Mouse (Mus musculus) CH12.LX (cell line): ENCODE data around the gene Mier3. TPM values are rescaled to one million over a fixed set of nuclear protein-coding genes. Genes with fewer than 3 reads are reported as not detected.

Experiments
- DNase-seq: peaks from one replicate; pipeline ENCODE4 v3.0.0-alpha.2; 2013; ENCODE audit errors: extremely low read depth
- H3K27ac ChIP-seq: 2 replicates; pipeline ENCODE4 v1.5.1; 2012; ENCODE audit warnings: low read depth, mild to moderate bottlenecking, control low read depth, moderate library complexity; ENCODE audit not compliant: insufficient read depth
- H3K27me3 ChIP-seq: replicated peaks from 2 replicates; pipeline ENCODE3; 2012; ENCODE audit warnings: inconsistent platforms
- H3K36me3 ChIP-seq, 2 experiments: replicated peaks in 1 of 2; 2 replicates each; pipeline versions ENCODE3 to v1.6.1; 2012; ENCODE audit warnings: inconsistent platforms in 1 of 2, low read length in 1 of 2, mild to moderate bottlenecking in 1 of 2, mixed read lengths in 1 of 2, moderate library complexity in 1 of 2; ENCODE audit not compliant: control insufficient read depth in 1 of 2, insufficient read depth in 1 of 2
- H3K4me1 ChIP-seq, 2 experiments: 2 replicates each; pipeline ENCODE4 v1.6.1; 2012; ENCODE audit warnings: inconsistent platforms in 1 of 2, moderate library complexity in 1 of 2; ENCODE audit not compliant: insufficient read depth in 2 of 2, control insufficient read depth in 1 of 2
- H3K4me2 ChIP-seq: 2 replicates; pipeline ENCODE4 v1.6.1; 2012; ENCODE audit warnings: low read depth, mild to moderate bottlenecking, control low read depth; ENCODE audit not compliant: poor library complexity, insufficient read depth, severe bottlenecking
- H3K4me3 ChIP-seq, 3 experiments: fragments of 150-350 bp in 1 of 3; sonication (generic) in 1 of 3; replicated peaks in 1 of 3; 2 replicates each; pipeline versions ENCODE3 to v1.5.1; 2011 to 2012; ENCODE audit warnings: low read depth in 2 of 3, low read length in 2 of 3, mild to moderate bottlenecking in 2 of 3, moderate library complexity in 2 of 3, control low read depth in 1 of 3, improper control_type of control experiment in 1 of 3, inconsistent platforms in 1 of 3, mixed read lengths in 1 of 3; ENCODE audit not compliant: poor library complexity in 1 of 3
- H3K79me2 ChIP-seq: replicated peaks from 2 replicates; pipeline ENCODE4 v1.6.1; 2012; ENCODE audit warnings: mild to moderate bottlenecking, moderate library complexity; ENCODE audit not compliant: control insufficient read depth, poor library complexity, insufficient read depth, severe bottlenecking; ENCODE audit errors: extremely low read depth
- H3K9ac ChIP-seq: 2 replicates; pipeline ENCODE4 v1.6.1; 2012; ENCODE audit warnings: low read depth, mild to moderate bottlenecking, control low read depth, moderate library complexity; ENCODE audit not compliant: insufficient read depth
- H3K9me3 ChIP-seq: replicated peaks from 2 replicates; pipeline ENCODE3; 2012; ENCODE audit warnings: low read length, inconsistent platforms, mixed read lengths
- BHLHE40 ChIP-seq: IDR thresholded peaks from 2 replicates; pipeline ENCODE4 v1.6.1; 2011; ENCODE audit warnings: mild to moderate bottlenecking, low read depth, low read length, improper control_type of control experiment
- ETS1 ChIP-seq: conservative IDR thresholded peaks from 2 replicates; pipeline ENCODE4 v1.6.1; 2012; ENCODE audit warnings: low read depth, mild to moderate bottlenecking, inconsistent platforms, low read length, improper control_type of control experiment, moderate library complexity
- GABPA ChIP-seq: IDR thresholded peaks from 2 replicates; pipeline ENCODE4 v1.6.1; 2012; ENCODE audit warnings: low read depth, low read length, improper control_type of control experiment, inconsistent platforms; ENCODE audit not compliant: insufficient replicate concordance
- HCFC1 ChIP-seq: IDR thresholded peaks from 2 replicates; pipeline ENCODE4 v1.6.1; 2012; ENCODE audit warnings: low read depth, mild to moderate bottlenecking, inconsistent platforms, low read length, improper control_type of control experiment
- IRF4 ChIP-seq: IDR thresholded peaks from 2 replicates; pipeline ENCODE4 v1.6.1; 2014; ENCODE audit warnings: low read depth, mild to moderate bottlenecking, inconsistent platforms, low read length, improper control_type of control experiment
- JUN ChIP-seq: IDR thresholded peaks from 2 replicates; pipeline ENCODE4 v1.6.1; 2011; ENCODE audit warnings: low read depth, mild to moderate bottlenecking, low read length, improper control_type of control experiment, moderate library complexity; ENCODE audit not compliant: insufficient read depth
- MAZ ChIP-seq: IDR thresholded peaks from 2 replicates; pipeline ENCODE4 v1.6.1; 2012; ENCODE audit warnings: low read depth, mild to moderate bottlenecking, inconsistent platforms, low read length, improper control_type of control experiment, moderate library complexity
- MEF2A ChIP-seq: IDR thresholded peaks from 2 replicates; pipeline ENCODE4 v1.6.1; 2014; ENCODE audit warnings: low read depth, mild to moderate bottlenecking, inconsistent platforms, low read length, improper control_type of control experiment, borderline replicate concordance
- MXI1 ChIP-seq: IDR thresholded peaks from 2 replicates; pipeline ENCODE4 v1.6.1; 2011; ENCODE audit warnings: mild to moderate bottlenecking, low read depth, low read length, improper control_type of control experiment
- MYC ChIP-seq: IDR thresholded peaks from 2 replicates; pipeline ENCODE4 v1.6.1; 2011; ENCODE audit warnings: low read depth, mild to moderate bottlenecking, improper control_type of control experiment, low read length
- NELFE ChIP-seq: IDR thresholded peaks from 2 replicates; pipeline ENCODE4 v1.6.1; 2011; ENCODE audit warnings: low read depth, low read length, improper control_type of control experiment
- PAX5 ChIP-seq: IDR thresholded peaks from 2 replicates; pipeline ENCODE4 v1.6.1; 2012; ENCODE audit warnings: low read length, inconsistent platforms, mixed read lengths
- RAD21 ChIP-seq: IDR thresholded peaks from 2 replicates; pipeline ENCODE4 v1.6.1; 2011; ENCODE audit warnings: low read depth, mild to moderate bottlenecking, low read length, improper control_type of control experiment, moderate library complexity
- ZMIZ1 ChIP-seq: IDR thresholded peaks from 2 replicates; pipeline ENCODE4 v1.6.1; 2012; ENCODE audit warnings: low read depth, mild to moderate bottlenecking, inconsistent platforms, low read length, improper control_type of control experiment
- dilution Hi-C: fragments of 300-500 bp; cut with MboI; formaldehyde crosslinking; loops from 2 replicates; pipeline ENCODE4 v1.14.3; 2020; ENCODE audit warnings: low sequenced_read_pairs; ENCODE audit not compliant: extremely low pct_unique_long_range_greater_than_20kb, extremely low pct_ligation_motif_present
- in situ Hi-C: fragments of 300-500 bp; cut with MboI; formaldehyde crosslinking; loops from 3 replicates; pipeline ENCODE4 v1.14.3; 2019; ENCODE audit warnings: low sequenced_read_pairs, low pct_ligation_motif_present, low pct_unique_long_range_greater_than_20kb, mixed read lengths
- polyA plus RNA-seq: library from polyadenylated mRNA; unstranded; fragments of >175 nt; gene quantifications from 2 replicates; pipeline ENCODE4 v1.2.1, GENCODE M21; 2012; ENCODE audit warnings: low read depth; ENCODE audit not compliant: insufficient read length
- total RNA-seq, 2 experiments: library from RNA; depleted of rRNA; stranded (reverse); fragments of 300-350 nt in 1 of 2; fragments of >200 nt in 1 of 2; gene quantifications; 2 replicates each; pipeline ENCODE4 v1.2.3; 2012 to 2014

Mier3 gene
- total and polyA plus RNA-seq, 3 experiments: 3.3 to 7.3 (median 7.0) TPM

DNA sequence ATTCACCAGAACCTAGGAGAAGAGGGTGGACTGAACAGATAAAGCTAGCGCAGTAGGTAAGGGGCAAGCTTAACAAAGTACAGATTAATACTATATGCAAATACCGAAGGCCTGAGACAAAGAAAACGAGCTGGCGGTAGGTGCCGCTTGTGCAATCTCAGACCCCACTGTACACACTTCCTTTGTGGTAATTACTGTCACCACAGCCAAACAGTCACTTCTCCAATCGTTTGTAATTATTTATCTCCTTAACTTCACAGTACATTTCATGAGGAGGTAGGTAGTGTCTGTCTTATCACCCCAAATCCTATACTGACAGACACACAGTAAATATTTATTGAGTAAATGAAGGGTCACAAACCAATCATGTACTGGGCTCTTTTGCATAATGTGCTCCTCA lies 40.5 kb upstream of the Mier3 start:
- H3K79me2 ChIP-seq: no peaks in the 10 kb centered on the region
- no peak overlapping the region for H3K27ac ChIP-seq
- peaks cover 0 to 6% of the 10 kb centered on the region in 2 experiments; a peak in 2 of 4 replicates for H3K4me1 ChIP-seq
- H3K9me3 ChIP-seq: peaks cover 26% of the 10 kb centered on the region
- H3K27me3 ChIP-seq: no peaks in the 10 kb centered on the region
- TF ChIP-seq MYC (no peak), MAZ (no peak), MEF2A (no peak), JUN (no peak), GABPA (no peak), MXI1 (no peak), HCFC1 (no peak), NELFE (no peak)
- in situ Hi-C loops: no loop called here
- no peak for DNase-seq
- H3K9ac ChIP-seq: no peak overlapping the region
- no peak overlapping the region for H3K4me3 ChIP-seq
- dilution Hi-C loops: no loop called here
- H3K36me3 ChIP-seq: no peaks in the 10 kb centered on the region
- no peak overlapping the region for H3K4me2 ChIP-seq

DNA sequence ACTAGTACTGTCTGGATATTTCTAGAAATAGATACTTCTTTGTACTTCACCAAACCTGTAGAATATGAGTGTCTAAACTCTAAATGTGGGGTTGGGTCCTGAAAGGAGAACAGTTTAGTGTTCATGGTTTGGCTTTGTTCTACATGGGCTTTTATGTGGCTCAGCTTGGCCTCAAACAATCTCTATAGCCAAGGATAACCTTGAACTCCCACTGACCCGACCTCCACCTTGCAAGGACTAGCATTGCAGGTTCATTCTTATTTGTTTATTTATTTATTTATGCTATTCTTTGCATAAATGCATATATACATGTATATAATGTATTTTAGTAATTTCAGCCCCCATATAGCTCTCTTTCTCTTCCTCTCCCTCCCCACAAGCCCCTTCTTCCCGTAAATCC lies 37.1 kb upstream of the Mier3 start:
- Histone ChIP-seq H3K9me3 (peaks cover 5% of the 10 kb centered on the region), H3K9ac (no peak overlapping the region), H3K79me2 (no peaks in the 10 kb centered on the region), H3K36me3 (no peaks in the 10 kb centered on the region), H3K4me1 (peaks cover 0 to 21% of the 10 kb centered on the region in 2 experiments; a peak in 2 of 4 replicates), H3K4me3 (no peak overlapping the region), H3K27ac (no peak overlapping the region), H3K27me3 (no peaks in the 10 kb centered on the region), H3K4me2 (no peak overlapping the region)
- TF ChIP-seq RAD21 (no peak), BHLHE40 (no peak), ZMIZ1 (no peak), ETS1 (no peak), IRF4 (no peak)
- dilution Hi-C loops (no loop called here), in situ Hi-C loops (no loop called here)
- DNase-seq: no peak

DNA sequence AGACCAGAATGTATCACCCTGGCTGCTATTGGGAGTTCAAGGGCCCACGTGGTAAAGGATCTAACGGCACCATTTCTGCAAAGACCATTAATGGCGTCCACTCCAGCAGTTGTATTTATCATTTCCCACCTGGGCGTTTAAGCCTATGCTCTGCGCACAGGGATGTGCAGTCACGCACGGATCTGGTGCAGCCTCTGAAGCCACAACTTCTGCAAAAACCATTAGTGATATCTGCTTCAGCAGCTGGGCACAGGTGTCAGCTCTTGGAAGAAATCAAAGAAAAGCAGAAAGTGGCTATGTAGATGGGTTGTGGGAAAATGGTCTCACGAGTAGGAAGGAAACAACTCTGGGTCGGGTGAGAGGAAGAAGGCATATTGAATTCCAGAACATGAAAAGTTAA lies 34.6 kb upstream of the Mier3 start:
- Histone ChIP-seq H3K27me3 (no peaks in the 10 kb centered on the region), H3K9ac (no peak overlapping the region), H3K79me2 (no peaks in the 10 kb centered on the region), H3K27ac (no peak overlapping the region), H3K4me2 (no peak overlapping the region), H3K4me1 (peaks cover 0 to 15% of the 10 kb centered on the region in 2 experiments; a peak in 2 of 4 replicates), H3K4me3 (no peak overlapping the region), H3K36me3 (no peaks in the 10 kb centered on the region), H3K9me3 (peaks cover 11% of the 10 kb centered on the region)
- DNase-seq: peak; percentile 25
- in situ Hi-C loops: no loop called here
- TF ChIP-seq MXI1 (no peak), ZMIZ1 (no peak), PAX5 (no peak), BHLHE40 (0 out of 2 replicates have a peak, but pooled peaks have one; percentile 25)
- dilution Hi-C loops: no loop called here
